Mouse (Mus musculus): ENCODE measurements around the gene Ace.
A peak's percentile ranks its signal among the peaks of the same experiment; 100 is the strongest.
"Not testable (repeated sequence)": the region's sequence is repeated elsewhere in the genome, so short reads cannot be mapped to it uniquely, and the experiment has no call there.

Ace gene

GRCm38 (mm10) chr11:105989446-105989845, 21.7 kb downstream of the Ace start:
- no peak for DNase-seq (ENCODE audit: inconsistent ontology term)

- DNase-seq (ENCODE audit: inconsistent ontology term), result no peak
Measured at GRCm38 (mm10) chr11:105990231-105990630, 22.5 kb downstream of the Ace start.

- DNase-seq (ENCODE audit: inconsistent ontology term), result no peak
Measured at GRCm38 (mm10) chr11:105994375-105994774, 26.6 kb downstream of the Ace start, which contains the start of gene Ace3. TSS of gene Ace3 (plus strand) at chr11:105994675.

GRCm38 (mm10) chr11:106000062-106000461, 32.3 kb downstream of the Ace start:
- DNase-seq (ENCODE audit: inconsistent ontology term), result no peak

- DNase-seq (ENCODE audit: inconsistent ontology term), result peak; percentile 25
Measured at GRCm38 (mm10) chr11:106001718-106002117, 34.0 kb downstream of the Ace start.

- no peak for DNase-seq (ENCODE audit: inconsistent ontology term)
Measured at GRCm38 (mm10) chr11:106004576-106004975, 36.8 kb downstream of the Ace start.

- no peak for DNase-seq (ENCODE audit: inconsistent ontology term)
Measured at GRCm38 (mm10) chr11:106005970-106006369, 38.2 kb downstream of the Ace start.

- DNase-seq (ENCODE audit: inconsistent ontology term), result peak; percentile 82
Measured at GRCm38 (mm10) chr11:106007821-106008220, 40.1 kb downstream of the Ace start, which contains the start of gene Kcnh6. TSS of gene Kcnh6 (plus strand) at chr11:106008124.

- DNase-seq (ENCODE audit: inconsistent ontology term), result no peak
Measured at GRCm38 (mm10) chr11:106012711-106013110, 45.0 kb downstream of the Ace start.

- DNase-seq (ENCODE audit: inconsistent ontology term), result peak; percentile 36
Measured at GRCm38 (mm10) chr11:106013556-106014225, 45.9 kb downstream of the Ace start.

GRCm38 (mm10) chr11:106016440-106016839, 48.7 kb downstream of the Ace start:
- no peak for DNase-seq (ENCODE audit: inconsistent ontology term)

GRCm38 (mm10) chr11:106020051-106020763, 52.5 kb downstream of the Ace start:
- no peak for DNase-seq (ENCODE audit: inconsistent ontology term)

GRCm38 (mm10) chr11:106025774-106026173, 58.0 kb downstream of the Ace start:
- no peak for DNase-seq (ENCODE audit: inconsistent ontology term)

- DNase-seq (ENCODE audit: inconsistent ontology term), result peak; percentile 44
Measured at GRCm38 (mm10) chr11:106026465-106027151, 58.9 kb downstream of the Ace start.

- no peak for DNase-seq (ENCODE audit: inconsistent ontology term)
Measured at GRCm38 (mm10) chr11:106027607-106028006, 59.9 kb downstream of the Ace start.

- DNase-seq (ENCODE audit: inconsistent ontology term), result not testable (repeated sequence)
Measured at GRCm38 (mm10) chr11:106032074-106032473, 64.3 kb downstream of the Ace start.

- DNase-seq (ENCODE audit: inconsistent ontology term), result peak; percentile 26
Measured at GRCm38 (mm10) chr11:106033491-106033919, 65.8 kb downstream of the Ace start.

- DNase-seq (ENCODE audit: inconsistent ontology term), result no peak
Measured at GRCm38 (mm10) chr11:106034986-106035385, 67.2 kb downstream of the Ace start.

- DNase-seq (ENCODE audit: inconsistent ontology term), result peak; percentile 98
Measured at GRCm38 (mm10) chr11:106036548-106037417, 69.0 kb downstream of the Ace start, which contains the start of gene Dcaf7. TSS of gene Dcaf7 (plus strand) at chr11:106036872.

GRCm38 (mm10) chr11:106037418-106037751, 69.6 kb downstream of the Ace start:
- peak; percentile 79 for DNase-seq (ENCODE audit: inconsistent ontology term)
